Mouse (Mus musculus) gastrocnemius, postnatal 36 days (tissue): Measurements from ENCODE around the gene Homer1. TPM values are rescaled to one million over a fixed set of nuclear protein-coding genes. Genes with fewer than 3 reads are reported as not detected.

Source experiments
- DNase-seq, 2 experiments: peaks; one replicate each; pipeline ENCODE4 v3.0.0; 2022
- intact Hi-C: fragments of 180-260 bp; cut with DNase I; formaldehyde crosslinking; loops from one replicate; pipeline ENCODE4 v1.15.1; 2025
- total RNA-seq, 2 experiments: library from RNA; stranded (reverse); gene quantifications; 2 replicates each; pipeline ENCODE4 v1.2.3; 2021

The Homer1 gene
- total RNA-seq, 2 experiments from 2014 or later, result 86.4 to 108 TPM

GRCm38 (mm10) chr13:93385147-93385546, 85.7 kb downstream of the Homer1 start:
- intact Hi-C loops, result no loop called here

GRCm38 (mm10) chr13:93387440-93387839, 88.0 kb downstream of the Homer1 start:
- intact Hi-C loops, result no loop called here
- no peak for DNase-seq

More at GRCm38 (mm10) chr13:93385147-93385546, 85.7 kb downstream of the Homer1 start:
- DNase-seq, result no peak

DNA sequence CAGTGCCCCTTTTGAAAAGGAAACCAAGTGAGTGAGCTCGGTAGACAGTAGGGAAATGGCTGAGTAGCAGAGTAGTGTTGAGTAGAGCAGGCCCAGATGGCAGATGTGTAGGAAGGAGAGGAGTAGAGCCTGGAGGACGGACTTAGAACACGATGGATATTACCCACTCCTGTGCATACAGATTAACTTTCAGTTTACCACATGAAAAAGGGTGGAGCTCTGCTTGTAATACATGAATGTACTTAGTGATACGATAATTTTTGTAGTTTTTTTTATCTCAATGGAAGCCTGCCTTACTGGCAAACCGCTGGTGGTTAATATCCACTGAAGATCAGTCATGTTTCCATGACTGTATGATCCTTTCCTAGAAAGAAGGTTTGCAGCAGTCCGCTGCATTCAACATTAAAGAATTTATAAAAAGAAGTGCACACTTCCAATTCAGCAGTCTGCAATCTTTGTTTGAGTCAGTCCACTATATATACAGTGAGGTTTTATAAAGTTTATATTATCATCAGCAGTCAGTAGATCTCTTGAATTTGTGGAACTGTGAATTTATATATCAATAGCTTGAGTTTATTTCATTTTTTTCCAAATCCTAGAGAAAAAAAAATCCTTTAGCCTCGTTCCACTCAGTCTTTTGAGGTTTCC, 89.3 kb downstream of the Homer1 start:
- intact Hi-C loops, result no loop called here

GRCm38 (mm10) chr13:93389242-93389625, 89.8 kb downstream of the Homer1 start:
- intact Hi-C loops, result no loop called here
- no peak for DNase-seq

More for the DNA sequence above, 89.3 kb downstream of the Homer1 start:
- DNase-seq, result no peak

DNA sequence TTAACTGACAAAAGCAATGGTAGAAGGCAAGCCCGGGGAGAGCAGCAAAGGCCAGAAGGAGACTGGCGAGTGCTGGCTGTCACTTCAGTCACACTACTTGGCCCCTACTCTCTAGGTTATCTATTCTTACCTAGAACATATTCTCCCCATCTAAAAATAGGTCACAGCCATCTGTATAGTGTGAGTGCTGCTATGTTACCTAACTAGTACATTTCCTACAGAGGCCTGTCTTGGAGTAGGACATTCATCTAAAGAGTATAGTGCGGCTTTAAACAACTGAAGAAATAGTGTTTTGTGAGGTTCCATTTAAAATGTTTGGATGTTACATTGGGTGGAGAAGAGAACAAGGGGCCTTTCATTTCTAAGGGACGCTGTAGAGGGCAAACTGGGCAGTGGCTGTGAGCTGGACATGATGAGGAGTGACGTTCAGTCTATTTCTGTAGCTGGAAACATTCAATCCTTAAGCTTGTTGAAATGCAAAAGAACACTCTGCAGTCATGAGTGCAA, 100.3 kb downstream of the Homer1 start:
- intact Hi-C loops, result no loop called here
- no peak for DNase-seq

DNA sequence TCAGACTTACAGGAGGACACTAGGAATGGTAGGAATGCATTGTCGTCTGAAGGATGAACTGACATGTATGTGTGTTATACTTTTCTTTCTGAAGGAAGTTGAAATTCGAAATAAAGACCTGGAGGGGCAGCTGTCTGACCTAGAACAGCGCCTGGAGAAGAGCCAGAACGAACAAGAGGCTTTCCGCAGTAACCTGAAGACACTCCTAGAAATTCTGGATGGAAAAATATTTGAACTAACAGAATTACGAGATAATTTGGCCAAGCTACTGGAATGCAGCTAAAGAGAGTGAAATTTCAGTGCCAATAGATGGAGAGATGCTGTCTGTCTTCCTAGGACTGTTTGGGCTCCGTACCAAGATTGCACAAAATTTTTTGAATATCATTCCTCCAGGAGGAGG, 102.5 kb downstream of the Homer1 start:
- intact Hi-C loops, result no loop called here
- no peak for DNase-seq

DNA sequence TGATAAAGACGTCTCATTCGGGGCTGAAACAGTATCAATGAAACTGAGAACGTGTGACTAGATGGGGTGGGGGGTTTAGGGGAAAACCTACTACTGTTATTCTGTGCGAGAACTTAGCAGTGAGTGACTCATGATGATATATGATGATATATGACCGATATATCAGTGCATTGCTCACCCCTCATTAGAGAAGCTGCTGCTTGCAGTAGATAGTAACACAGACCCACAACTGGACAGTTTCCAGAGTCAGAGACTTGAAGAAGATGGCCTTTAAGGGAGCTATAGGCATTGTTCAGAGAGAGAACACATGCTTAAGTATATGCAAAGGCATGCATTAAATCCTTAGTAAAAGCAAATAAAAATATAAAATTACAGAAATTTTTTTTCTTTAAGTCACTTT, 107.4 kb downstream of the Homer1 start:
- no peak for DNase-seq
- intact Hi-C loops, result loop anchor here (5.0 kb wide), 1 partner anchor 35 kb away; no protein-coding TSS in a partner anchor

DNA sequence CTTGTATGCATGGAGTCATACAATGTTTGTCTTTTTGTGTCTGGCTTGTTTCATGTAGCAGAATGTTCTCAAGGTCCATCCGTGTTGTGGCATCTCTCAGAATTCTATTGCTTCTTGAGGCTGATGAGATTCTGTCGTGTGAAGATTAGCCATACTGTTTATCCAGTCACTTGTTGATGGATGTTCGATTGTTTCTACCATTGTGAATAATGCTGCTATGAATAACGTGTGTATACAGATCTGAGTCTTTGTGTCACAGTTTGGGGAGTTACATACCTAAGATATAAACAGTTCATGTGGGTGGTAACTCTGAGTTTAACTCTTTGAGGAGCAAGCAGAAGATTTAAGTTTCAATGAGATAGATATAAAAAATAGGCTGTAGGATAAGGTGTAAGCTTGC, 110.9 kb downstream of the Homer1 start:
- intact Hi-C loops, result no loop called here
- no peak for DNase-seq

- intact Hi-C loops, result no loop called here
- DNase-seq, result no peak
Observed at GRCm38 (mm10) chr13:93415055-93415454, 115.6 kb downstream of the Homer1 start.

- DNase-seq, result no peak
- intact Hi-C loops, result no loop called here
Observed at GRCm38 (mm10) chr13:93418292-93418691, 118.9 kb downstream of the Homer1 start.

GRCm38 (mm10) chr13:93419779-93420178, 120.3 kb downstream of the Homer1 start:
- no peak for DNase-seq
- intact Hi-C loops, result no loop called here

DNA sequence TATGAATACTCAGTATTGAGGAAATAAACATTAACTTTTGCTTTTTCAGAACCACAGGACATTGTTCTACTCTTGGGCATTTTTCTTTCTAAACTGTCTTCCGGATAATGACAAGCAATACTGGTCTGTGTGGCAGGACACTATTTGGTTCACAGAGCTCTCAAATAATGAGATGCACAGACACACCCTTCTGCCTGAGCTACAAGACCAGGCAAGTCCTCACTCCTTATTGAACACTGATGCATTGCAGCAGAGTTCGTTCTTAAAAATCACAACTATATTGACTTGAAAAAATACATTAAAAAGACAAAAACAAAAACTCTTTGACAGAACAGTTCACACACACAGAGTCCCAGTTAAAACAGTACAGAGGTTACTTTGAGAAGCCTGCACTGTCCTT, 123.8 kb downstream of the Homer1 start:
- intact Hi-C loops, result no loop called here
- no peak for DNase-seq

GRCm38 (mm10) chr13:93427920-93428876, 128.8 kb downstream of the Homer1 start:
- intact Hi-C loops, result no loop called here
- no peak for DNase-seq

DNA sequence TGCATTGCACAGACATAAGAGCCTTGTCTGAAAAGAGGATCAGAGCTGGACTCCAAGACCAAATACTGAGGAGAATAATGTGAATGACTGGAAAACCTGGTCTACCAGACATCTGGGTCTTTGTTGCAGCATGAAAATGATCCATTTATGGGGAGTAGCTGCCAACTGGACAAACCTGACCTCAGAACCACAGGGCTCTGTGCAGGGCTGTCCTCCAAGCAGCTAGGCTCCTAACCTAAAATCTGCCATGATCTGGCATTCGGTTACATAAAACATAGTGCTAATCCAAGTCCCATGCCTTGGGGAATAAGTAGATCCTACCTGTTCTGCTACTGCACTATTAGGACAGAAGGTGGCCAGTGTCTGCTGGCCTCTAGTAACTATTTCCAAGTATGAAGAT, 129.8 kb downstream of the Homer1 start:
- DNase-seq, result no peak

DNA sequence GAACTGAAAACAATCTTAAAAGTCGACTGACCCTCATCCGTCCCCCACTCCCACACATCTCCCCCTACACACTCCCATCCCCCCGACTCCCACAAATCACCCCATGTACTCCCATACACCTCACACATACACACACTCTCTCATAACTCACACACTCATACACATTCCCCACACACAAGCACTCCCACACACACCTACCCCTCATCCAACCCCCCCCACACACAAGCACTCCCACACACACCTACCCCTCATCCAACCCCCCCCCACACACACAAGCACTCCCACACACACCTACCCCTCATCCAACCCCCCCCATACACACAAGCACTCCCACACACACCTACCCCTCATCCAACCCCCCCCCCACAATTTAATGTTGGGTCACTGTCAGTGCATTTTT, 140.7 kb downstream of the Homer1 start:
- DNase-seq, result no peak
- intact Hi-C loops, result loop anchor here (5.0 kb wide), 1 partner anchor 33 kb away; no protein-coding TSS in a partner anchor

More for the DNA sequence above, 129.8 kb downstream of the Homer1 start:
- intact Hi-C loops, result no loop called here

DNA sequence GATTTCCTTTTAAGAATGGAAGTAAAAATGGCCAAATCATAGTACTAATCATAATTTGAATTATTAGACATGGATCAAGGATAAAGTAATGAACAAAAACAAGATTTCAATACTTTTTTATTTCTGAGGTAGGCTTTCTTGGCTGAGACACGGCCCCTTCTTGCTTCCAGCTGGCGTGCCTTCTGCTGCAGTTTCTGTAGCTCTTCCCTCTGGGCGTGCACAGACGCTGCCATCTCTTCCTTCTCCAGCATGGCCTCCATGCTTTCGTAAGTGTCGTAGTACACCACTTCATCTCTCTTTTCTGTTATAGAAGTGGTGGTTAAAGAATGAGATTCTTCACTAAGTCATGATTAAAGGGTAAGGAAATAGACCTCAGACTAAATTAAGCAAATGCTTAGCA, 153.8 kb downstream of the Homer1 start:
- intact Hi-C loops, result no loop called here
- no peak for DNase-seq

Other genes with a start within 250 kb of the Homer1 start
- 1,000 to 10,000 TPM in 1 of 2 experiments, 100 to 1,000 TPM in 1; 950 to 1,118 TPM for gene Cmya5, start 154.9 kb upstream of the Homer1 start, total RNA-seq
- 10 to 100 TPM in 1 of 2 experiments, 1 to 10 TPM in 1; 9.7 to 12.6 TPM for gene Tent2, start 107.2 kb upstream of the Homer1 start, total RNA-seq
- 10 to 100 TPM; 23.5 to 26.7 TPM for gene Jmy, start 200.2 kb downstream of the Homer1 start, total RNA-seq